Mouse (Mus musculus) liver, embryonic 14.5 days (tissue): ENCODE measurements at regions not wholly inside any gene's neighbourhood (a gene's known extent, or its start where the extent isn't known, plus 50 kb on each side); places are given as distances from the start of the nearest gene placed in this dataset.

Experiments used
- CTCF ChIP-seq: IDR thresholded peaks from 2 replicates; pipeline ENCODE4 v1.5.1; 2016; ENCODE audit warnings: antibody characterized with exemption, low read depth, control low read depth
- EP300 ChIP-seq: IDR thresholded peaks from 2 replicates; pipeline ENCODE4 v1.6.1; 2016; ENCODE audit warnings: antibody characterized with exemption, low read depth

DNA sequence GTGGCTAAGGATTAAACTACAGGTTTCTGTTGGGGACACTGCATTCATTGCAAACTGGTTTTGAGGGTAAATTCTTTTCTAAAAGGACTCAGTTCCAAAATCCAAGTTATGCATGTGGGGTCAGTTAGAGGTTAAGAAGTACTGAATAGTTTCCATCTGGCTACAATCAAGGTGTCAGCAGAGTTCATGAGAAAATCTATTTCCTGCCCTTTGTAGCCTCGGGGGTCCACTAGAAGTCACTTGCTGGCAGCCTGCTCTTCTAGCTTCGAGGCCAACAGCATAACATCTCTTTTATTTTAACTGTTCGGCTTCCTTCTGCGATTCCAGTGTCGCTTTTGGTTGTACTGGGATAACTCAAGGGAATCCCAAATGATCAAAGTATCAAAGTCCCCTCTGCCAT is 283.8 kb downstream of the Nek10 start:
- no peak for TF ChIP-seq EP300
- no peak for TF ChIP-seq CTCF
